Mouse (Mus musculus) hindbrain, embryonic 11.5 days (tissue): ENCODE data around the gene Adamtsl4. TPM values are rescaled to one million over a fixed set of nuclear protein-coding genes. Genes with fewer than 3 reads are reported as not detected.
"Not testable (repeated sequence)": the region's sequence is repeated elsewhere in the genome, so short reads cannot be mapped to it uniquely, and the experiment has no call there.

Experiments
- ATAC-seq: fragments of 200-750 bp; cut with Nextera tagmentation; 2 replicates; pipeline ENCODE4 v1.8.0; 2017; ENCODE audit warnings: mild to moderate bottlenecking, moderate TSS enrichment, moderate library complexity; ENCODE audit not compliant: low FRiP score
- DNase-seq: peaks from one replicate; pipeline ENCODE4 v3.0.0-alpha.2; 2015; ENCODE audit warnings: low spot score
- H3K27ac ChIP-seq: fragments of 300-500 bp; sonication (generic); 2 replicates; pipeline ENCODE4 v1.5.1; 2014; ENCODE audit warnings: mild to moderate bottlenecking, low read depth, low read length
- H3K27me3 ChIP-seq: fragments of 300-500 bp; sonication (generic); 2 replicates; pipeline ENCODE4 v1.6.1; 2014; ENCODE audit warnings: mild to moderate bottlenecking, low read length, moderate library complexity, mixed read lengths; ENCODE audit not compliant: control insufficient read depth, insufficient read depth
- H3K36me3 ChIP-seq: fragments of 300-500 bp; sonication (generic); 2 replicates; pipeline ENCODE4 v1.6.1; 2014; ENCODE audit warnings: mild to moderate bottlenecking, low read length, moderate library complexity, mixed read lengths; ENCODE audit not compliant: control insufficient read depth, insufficient read depth
- H3K4me1 ChIP-seq: fragments of 300-500 bp; sonication (generic); replicated peaks from 2 replicates; pipeline ENCODE4 v1.6.1; 2014; ENCODE audit warnings: low read length, mixed read lengths; ENCODE audit not compliant: control insufficient read depth, insufficient read depth
- H3K4me2 ChIP-seq: fragments of 300-500 bp; sonication (generic); replicated peaks from 2 replicates; pipeline ENCODE4 v1.6.1; 2014; ENCODE audit warnings: mild to moderate bottlenecking, low read depth, low read length
- H3K4me3 ChIP-seq: fragments of 300-500 bp; sonication (generic); 2 replicates; pipeline ENCODE4 v1.5.1; 2014; ENCODE audit warnings: low read depth, low read length
- H3K9ac ChIP-seq: fragments of 300-500 bp; sonication (generic); 2 replicates; pipeline ENCODE4 v1.6.1; 2014; ENCODE audit warnings: low read depth, low read length
- H3K9me3 ChIP-seq: fragments of 300-500 bp; sonication (generic); 2 replicates; pipeline ENCODE4 v1.6.1; 2016; ENCODE audit warnings: low read length; ENCODE audit not compliant: control insufficient read depth
- WGBS: fragments of 180-500 bp; shearing (Covaris S2); extraction: QIAGEN DNeasy Blood & Tissue Kit; methylation state at CpG from one replicate; pipeline ENCODE4 v1.1.7; 2014; 5-methylcytosine and 5-hydroxymethylcytosine counted together
- polyA plus RNA-seq: library from polyadenylated mRNA; unstranded; fragments of >200 nt; fragmentation: Nextera tagmentation; extraction: Ambion mirVana; gene quantifications from 2 replicates; pipeline ENCODE4 v1.2.1, GENCODE M21; 2014

Adamtsl4 gene
- polyA plus RNA-seq, 1 experiment from 2014 or later: 0.80 TPM

- H3K4me3 ChIP-seq: no peak overlapping the region
- no peaks in the 10 kb centered on the region for H3K9me3 ChIP-seq
- ATAC-seq: no peak
- H3K27ac ChIP-seq: no peak overlapping the region
- H3K27me3 ChIP-seq: no peaks in the 10 kb centered on the region
- 0 out of 2 replicates have a peak, but pooled peaks cover 3% of the 10 kb centered on the region for H3K4me1 ChIP-seq
- no peak overlapping the region for H3K9ac ChIP-seq
- WGBS: 90% methylated on average over 11 of the region's 11 CpGs
- H3K4me2 ChIP-seq: no peak overlapping the region
- no peak for DNase-seq
- no peaks in the 10 kb centered on the region for H3K36me3 ChIP-seq
Measured at GRCm38 (mm10) chr3:95694808-95695703, 7.3 kb upstream of the Adamtsl4 start.

- H3K36me3 ChIP-seq: no peaks in the 10 kb centered on the region
- no peak overlapping the region for H3K9ac ChIP-seq
- H3K27me3 ChIP-seq: no peaks in the 10 kb centered on the region
- H3K27ac ChIP-seq: no peak overlapping the region
- WGBS: 61% methylated on average over 11 of the region's 11 CpGs
- DNase-seq: no peak
- no peak for ATAC-seq
- no peak overlapping the region for H3K4me3 ChIP-seq
- no peak overlapping the region for H3K4me2 ChIP-seq
- no peaks in the 10 kb centered on the region for H3K9me3 ChIP-seq
- 0 out of 2 replicates have a peak, but pooled peaks cover 3% of the 10 kb centered on the region for H3K4me1 ChIP-seq
Measured at GRCm38 (mm10) chr3:95693821-95694807, 6.4 kb upstream of the Adamtsl4 start.

- Histone ChIP-seq H3K36me3 (no peaks in the 10 kb centered on the region), H3K9ac (no peak overlapping the region), H3K4me3 (no peak overlapping the region), H3K4me2 (no peak overlapping the region), H3K4me1 (peaks cover 4% of the 10 kb centered on the region; the same call in 1 of the 2 replicates), H3K27me3 (no peaks in the 10 kb centered on the region; the same call in 1 of the 2 replicates), H3K27ac (no peak overlapping the region), H3K9me3 (no peaks in the 10 kb centered on the region)
- WGBS: 86% methylated on average over 6 of the region's 6 CpGs
- ATAC-seq (no peak), DNase-seq (no peak)
Measured at GRCm38 (mm10) chr3:95692677-95693076, 5.0 kb upstream of the Adamtsl4 start.

GRCm38 (mm10) chr3:95690552-95690951 is 2.8 kb upstream of the Adamtsl4 start:
- H3K4me2 ChIP-seq, H3K9ac ChIP-seq, DNase-seq, H3K4me1 ChIP-seq, H3K9me3 ChIP-seq, H3K4me3 ChIP-seq, H3K36me3 ChIP-seq, H3K27ac ChIP-seq, H3K27me3 ChIP-seq, ATAC-seq: not testable (repeated sequence)
- WGBS: 81% methylated on average over 2 of the region's 2 CpGs

- Histone ChIP-seq H3K4me3 (no peak overlapping the region), H3K4me2 (no peak overlapping the region), H3K36me3 (no peaks in the 10 kb centered on the region), H3K4me1 (peaks cover 7% of the 10 kb centered on the region), H3K9ac (no peak overlapping the region), H3K27ac (no peak overlapping the region), H3K9me3 (no peaks in the 10 kb centered on the region), H3K27me3 (peaks cover 4% of the 10 kb centered on the region)
- WGBS: 60% methylated on average over 2 of the region's 2 CpGs
- no peak for ATAC-seq
- DNase-seq: no peak
Measured at GRCm38 (mm10) chr3:95689940-95690339, 2.2 kb upstream of the Adamtsl4 start.

- Histone ChIP-seq H3K4me1 (peaks cover 7% of the 10 kb centered on the region), H3K27ac (no peak overlapping the region)
- ATAC-seq: no peak
Measured at GRCm38 (mm10) chr3:95689171-95689915, 1.6 kb upstream of the Adamtsl4 start.

GRCm38 (mm10) chr3:95687168-95687523 is 571 bp downstream of the Adamtsl4 start:
- H3K4me3 ChIP-seq: peak overlapping the region; percentile 28
- 6% methylated on average over 3 of the region's 4 CpGs for WGBS
- H3K27ac ChIP-seq: no peak overlapping the region
- peaks cover 4% of the 10 kb centered on the region for H3K27me3 ChIP-seq
- H3K9me3 ChIP-seq: no peaks in the 10 kb centered on the region
- ATAC-seq: peak; percentile 28
- no peaks in the 10 kb centered on the region for H3K36me3 ChIP-seq
- peaks cover 7% of the 10 kb centered on the region for H3K4me1 ChIP-seq
- H3K4me2 ChIP-seq: peak overlapping the region; percentile 82
- no peak overlapping the region for H3K9ac ChIP-seq
- DNase-seq: no peak

More at GRCm38 (mm10) chr3:95689171-95689915, 1.6 kb upstream of the Adamtsl4 start:
- Histone ChIP-seq H3K27me3 (peaks cover 4% of the 10 kb centered on the region), H3K4me3 (no peak overlapping the region), H3K9me3 (no peaks in the 10 kb centered on the region), H3K4me2 (no peak overlapping the region), H3K36me3 (no peaks in the 10 kb centered on the region), H3K9ac (no peak overlapping the region)
- DNase-seq: peak; percentile 31
- 39% methylated on average over 11 of the region's 11 CpGs for WGBS
